Mouse (Mus musculus): ENCODE measurements around the gene Itgb2. TPM values are rescaled to one million over a fixed set of nuclear protein-coding genes. Genes with fewer than 3 reads are reported as not detected.

The Itgb2 gene
- 1 to 10 TPM; 3.6 TPM for total RNA-seq (2021)

- DNase-seq, result no peak
Observed at GRCm38 (mm10) chr10:77530140-77530539, at the start of gene Itgb2. Gene Itgb2, plus strand, starts transcription at chr10:77530252.

- no peak for DNase-seq
Observed at GRCm38 (mm10) chr10:77481814-77482213, 48.2 kb upstream of the Itgb2 start.

GRCm38 (mm10) chr10:77484205-77484935 is 45.7 kb upstream of the Itgb2 start:
- DNase-seq, result no peak

- DNase-seq, result no peak
Observed at GRCm38 (mm10) chr10:77485786-77486185, 44.3 kb upstream of the Itgb2 start.

- DNase-seq, result no peak
Observed at GRCm38 (mm10) chr10:77488168-77488567, 41.9 kb upstream of the Itgb2 start.

GRCm38 (mm10) chr10:77491585-77491984 is 38.5 kb upstream of the Itgb2 start:
- no peak for DNase-seq

GRCm38 (mm10) chr10:77492885-77493284 is 37.2 kb upstream of the Itgb2 start:
- no peak for DNase-seq

- no peak for DNase-seq
Observed at GRCm38 (mm10) chr10:77497185-77497584, 32.9 kb upstream of the Itgb2 start.

GRCm38 (mm10) chr10:77498254-77498653 is 31.8 kb upstream of the Itgb2 start:
- no peak for DNase-seq

GRCm38 (mm10) chr10:77500636-77501035 is 29.4 kb upstream of the Itgb2 start:
- no peak for DNase-seq

GRCm38 (mm10) chr10:77502967-77503922 is 26.8 kb upstream of the Itgb2 start:
- DNase-seq, result peak in 1 of 2 experiments; percentile 21

- DNase-seq, result no peak
Observed at GRCm38 (mm10) chr10:77504143-77504542, 25.9 kb upstream of the Itgb2 start.

GRCm38 (mm10) chr10:77506526-77506925 is 23.5 kb upstream of the Itgb2 start:
- no peak for DNase-seq

GRCm38 (mm10) chr10:77506961-77507577 is 23.0 kb upstream of the Itgb2 start:
- no peak for DNase-seq

GRCm38 (mm10) chr10:77507779-77508178 is 22.3 kb upstream of the Itgb2 start:
- no peak for DNase-seq

GRCm38 (mm10) chr10:77508744-77509143 is 21.3 kb upstream of the Itgb2 start:
- no peak for DNase-seq

GRCm38 (mm10) chr10:77509403-77510187 is 20.5 kb upstream of the Itgb2 start:
- peak; percentile 75 to 85 for DNase-seq

- DNase-seq, result no peak
Observed at GRCm38 (mm10) chr10:77510225-77510982, 19.6 kb upstream of the Itgb2 start.

GRCm38 (mm10) chr10:77515385-77516348 is 14.4 kb upstream of the Itgb2 start, which contains the start of gene Fam207a:
Gene Fam207a, minus strand, starts transcription at chr10:77515785.
- peak; percentile 93 to 94 for DNase-seq

GRCm38 (mm10) chr10:77516379-77516951 is 13.6 kb upstream of the Itgb2 start:
- no peak for DNase-seq
